Comparison of ENCODE assay signal across 23 mouse cellular contexts in the genomic region with DNA sequence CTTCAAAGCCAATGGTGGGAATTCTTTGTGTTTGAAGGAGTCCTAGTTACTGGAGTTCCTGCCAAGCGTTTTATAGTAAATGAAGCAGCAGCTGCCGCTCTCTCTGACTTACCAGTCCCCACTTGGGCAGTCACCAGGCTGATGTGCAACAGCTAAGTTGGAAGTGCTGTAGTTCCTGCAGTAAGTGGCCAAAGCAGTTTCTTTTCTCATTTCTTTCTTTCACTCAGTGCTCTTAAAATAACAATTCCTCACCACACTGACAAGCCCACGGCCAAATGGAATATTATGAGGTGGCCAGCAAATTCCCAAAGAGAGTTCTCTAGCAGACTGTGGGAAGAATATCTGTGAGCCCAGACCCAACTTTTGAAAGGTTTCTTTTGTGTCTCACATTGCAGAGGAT. TPM values are rescaled to one million over a fixed set of nuclear protein-coding genes. Genes with fewer than 3 reads are reported as not detected.
A peak's percentile ranks its signal among the peaks of the same experiment; 100 is the strongest.
DNase-seq lines count a peak whose midpoint lies in the region; ATAC-seq lines count a peak whose summit lies in the region.
"Had no signal": no experiment of that assay in that cellular context is flagged by ENCODE, and none has a peak within 500 bp of the region (broad histone marks: within the 10 kb centered on the region; RNA-seq: fewer than 3 reads in every experiment).

No protein-coding gene starts in this region.

- ATAC-seq in frontal cortex, adult (ENCODE audit: low TSS enrichment), result peak; percentile 65
- no peak for ATAC-seq in limb, embryonic 15.5 days (ENCODE audit: insufficient number of reproducible peaks, low FRiP score, low TSS enrichment, low read depth)
- no peak for ATAC-seq in megakaryocyte-erythroid progenitor cell, adult 5-6 weeks (replicated peaks; ENCODE audit: low FRiP score, low TSS enrichment, poor library complexity, severe bottlenecking)
- ATAC-seq: forebrain, embryonic 14.5 days; forebrain, postnatal 0 days; intestine, postnatal 0 days had no signal

- no peaks in the 10 kb centered on the region for H3K27me3 ChIP-seq in limb, embryonic 15.5 days
- H3K27me3 ChIP-seq in limb, embryonic 10.5 days (ENCODE audit: low read depth, poor library complexity, severe bottlenecking), result 0 out of 2 replicates have a peak, but pooled peaks cover 4% of the 10 kb centered on the region
- H3K27me3 ChIP-seq: CH12.LX; hindbrain, embryonic 12.5 days; hindbrain, embryonic 15.5 days had no signal

- H3K4me1 ChIP-seq in limb, embryonic 15.5 days, result peaks cover 20% of the 10 kb centered on the region
- H3K4me1 ChIP-seq in limb, embryonic 10.5 days, result peaks cover 12% of the 10 kb centered on the region
- H3K4me1 ChIP-seq: hindbrain, embryonic 15.5 days had no signal

- peak overlapping the region; percentile 54 for H3K27ac ChIP-seq in limb, embryonic 15.5 days
- H3K27ac ChIP-seq in limb, embryonic 10.5 days, result no peak overlapping the region
- H3K27ac ChIP-seq: heart, adult 2 months; heart, embryonic 10.5 days; hindbrain, embryonic 12.5 days; hindbrain, embryonic 15.5 days had no signal

- no peak overlapping the region for H3K4me3 ChIP-seq in limb, embryonic 15.5 days
- no peak overlapping the region for H3K4me3 ChIP-seq in limb, embryonic 10.5 days
- H3K4me3 ChIP-seq: heart, adult 2 months; heart, embryonic 10.5 days; hindbrain, embryonic 12.5 days; hindbrain, embryonic 15.5 days had no signal

- DNase-seq in frontal cortex, postnatal 14 days (ENCODE audit: low spot score in 2 of 2), result no peak
- no peak for DNase-seq in limb, embryonic 10.5 days (ENCODE audit: low spot score)
- peak; percentile 37 for DNase-seq in brain, adult 2 months (ENCODE audit: low read depth, low spot score)
- no peak for DNase-seq in left cerebral cortex, adult 18-20 months (ENCODE audit: low spot score in 2 of 2)
- DNase-seq: adrenal gland, adult 8-10 months; adrenal gland, postnatal 25 days; B cell, adult 2 months; cerebellum, adult 18-20 months; cerebellum, adult 9-10 months; cerebellum, postnatal 14 days; forebrain, postnatal 0 days; gastrocnemius, postnatal 25 days; heart, adult 2 months had no signal

- H3K9me3 ChIP-seq in limb, embryonic 15.5 days, result no peaks in the 10 kb centered on the region
- H3K9me3 ChIP-seq in limb, embryonic 10.5 days (replicated peaks), result no peaks in the 10 kb centered on the region
- H3K9me3 ChIP-seq: G1E; heart, embryonic 10.5 days; hindbrain, embryonic 12.5 days; hindbrain, embryonic 15.5 days had no signal

- H3K9ac ChIP-seq in limb, embryonic 15.5 days, result no peak overlapping the region
- H3K9ac ChIP-seq: forebrain, postnatal 0 days; hindbrain, embryonic 12.5 days; hindbrain, embryonic 15.5 days had no signal

- WGBS in limb, embryonic 15.5 days, result 59% methylated on average over 3 of the region's 3 CpGs
- 67% methylated on average over 3 of the region's 3 CpGs for WGBS in limb, embryonic 10.5 days

- H3K36me3 ChIP-seq in limb, embryonic 15.5 days, result peaks cover 20% of the 10 kb centered on the region; the same call in 1 of the 2 replicates
- peaks cover 9% of the 10 kb centered on the region for H3K36me3 ChIP-seq in limb, embryonic 10.5 days

- H3K4me2 ChIP-seq in limb, embryonic 15.5 days, result no peak overlapping the region
- H3K4me2 ChIP-seq: hindbrain, embryonic 12.5 days; hindbrain, embryonic 15.5 days had no signal

RNA-seq across cellular contexts. Expression of a gene that starts 11.9 kb away (rescaled TPM):
- 11.2 and 11.5 TPM in 2 replicates for polyA plus RNA-seq in limb, embryonic 15.5 days (2015; fragmentation: Nextera tagmentation; extraction: Ambion mirVana)
- polyA plus RNA-seq in limb, embryonic 10.5 days (2016; fragmentation: Nextera tagmentation; extraction: Ambion mirVana), result 7.9 and 9.6 TPM in 2 replicates
- 10.8 and 14.8 TPM in 2 replicates for total RNA-seq in megakaryocyte-erythroid progenitor cell, adult 5-6 weeks (2014; fragmentation: Nextera tagmentation)
- total RNA-seq in megakaryocyte-erythroid progenitor cell, adult 5-6 weeks (2017), result 12.7 and 15.0 TPM in 2 replicates
- total RNA-seq in left cerebral cortex, adult 18-20 months (2021), result 10 to 100 TPM; 39.4 to 46.0 TPM

RNA-seq across cellular contexts. Expression of a gene that starts 12.1 kb away (rescaled TPM):
- 44.3 TPM in 2 replicates for polyA plus RNA-seq in limb, embryonic 15.5 days (2015; fragmentation: Nextera tagmentation; extraction: Ambion mirVana)
- polyA plus RNA-seq in limb, embryonic 10.5 days (2016; fragmentation: Nextera tagmentation; extraction: Ambion mirVana), result 63.3 and 74.0 TPM in 2 replicates
- 53.5 and 56.7 TPM in 2 replicates for total RNA-seq in megakaryocyte-erythroid progenitor cell, adult 5-6 weeks (2014; fragmentation: Nextera tagmentation)
- total RNA-seq in megakaryocyte-erythroid progenitor cell, adult 5-6 weeks (2017), result 61.4 and 65.7 TPM in 2 replicates
- 10 to 100 TPM; 18.8 to 20.6 TPM for total RNA-seq in left cerebral cortex, adult 18-20 months (2021)

RNA-seq across cellular contexts. Expression of a gene that starts 12.8 kb away (rescaled TPM):
- polyA plus RNA-seq in limb, embryonic 15.5 days (2015; fragmentation: Nextera tagmentation; extraction: Ambion mirVana), result 85.3 and 90.8 TPM in 2 replicates
- polyA plus RNA-seq in limb, embryonic 10.5 days (2016; fragmentation: Nextera tagmentation; extraction: Ambion mirVana), result 121 and 129 TPM in 2 replicates
- 222 and 304 TPM in 2 replicates for total RNA-seq in megakaryocyte-erythroid progenitor cell, adult 5-6 weeks (2014; fragmentation: Nextera tagmentation)
- total RNA-seq in megakaryocyte-erythroid progenitor cell, adult 5-6 weeks (2017), result 130 and 163 TPM in 2 replicates
- total RNA-seq in left cerebral cortex, adult 18-20 months (2021), result 10 to 100 TPM; 63.7 to 68.4 TPM
